Mouse (Mus musculus): ENCODE results near the gene Olfr420. TPM values are rescaled to one million over a fixed set of nuclear protein-coding genes. Genes with fewer than 3 reads are reported as not detected.

Olfr420 gene
- not detected for total RNA-seq (2018; cell fraction: chromatin; rRNA removed)
- total RNA-seq (2018; cell fraction: cytosol; rRNA removed) = not detected
- not detected for total RNA-seq (2018; cell fraction: nucleus; rRNA removed)
- not detected in 3 replicates for polyA plus RNA-seq (2018)

GRCm38 (mm10) chr1:174155333-174155732, at the start of gene Olfr420:
Gene Olfr420 (plus strand): TSS chr1:174155633.
- no peaks in the 10 kb centered on the region for H3K36me3 ChIP-seq (ENCODE audit: inconsistent target)
- H3K4me3 ChIP-seq (ENCODE audit: inconsistent target) = no peak within 1 kb of the TSS
- no peaks in the 10 kb centered on the region for H3K79me2 ChIP-seq (ENCODE audit: inconsistent target)
- no peak within 1 kb of the TSS for H3K27ac ChIP-seq
- WGBS (ENCODE audit: missing documents) = 100% methylated on average over 1 of the region's 1 CpGs

DNA sequence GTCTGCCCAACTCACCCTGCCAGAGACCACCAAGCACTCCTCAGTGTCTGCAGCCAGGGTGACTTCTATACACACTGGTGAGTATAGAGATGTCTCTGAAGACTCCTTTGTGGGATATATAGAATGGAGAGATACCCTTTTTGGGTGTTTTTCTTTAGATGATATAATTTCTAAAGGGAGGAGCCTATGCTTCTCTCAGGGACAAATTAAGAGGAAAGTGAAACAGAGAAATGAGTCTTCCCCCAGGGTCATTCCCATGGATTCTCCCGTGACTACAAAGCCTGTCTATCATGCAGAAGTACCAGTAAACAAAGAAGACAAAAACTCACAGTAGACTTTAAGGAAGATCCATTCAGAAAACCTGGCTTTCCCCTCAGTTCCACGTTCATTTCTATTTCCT, 34.4 kb upstream of the Olfr420 start, which contains the start of gene Olfr231:
TSS of gene Olfr231 (minus strand) at position 101 of the 400 bp plus-strand sequence.
- 90% methylated on average over 2 of the region's 2 CpGs for WGBS (ENCODE audit: missing documents)
- Histone ChIP-seq H3K36me3 (ENCODE audit: inconsistent target) (no peaks in the 10 kb centered on the region), H3K4me3 (ENCODE audit: inconsistent target) (no peak within 1 kb of the TSS), H3K27ac (no peak within 1 kb of the TSS), H3K79me2 (ENCODE audit: inconsistent target) (no peaks in the 10 kb centered on the region)

GRCm38 (mm10) chr1:174131217-174131616, 24.2 kb upstream of the Olfr420 start, which contains the start of gene Olfr424:
Gene Olfr424 (plus strand): TSS chr1:174131517.
- Histone ChIP-seq H3K79me2 (ENCODE audit: inconsistent target) (no peaks in the 10 kb centered on the region), H3K27ac (no peak within 1 kb of the TSS), H3K4me3 (ENCODE audit: inconsistent target) (no peak within 1 kb of the TSS), H3K36me3 (ENCODE audit: inconsistent target) (no peaks in the 10 kb centered on the region)
- WGBS (ENCODE audit: missing documents) = 90% methylated on average over 3 of the region's 3 CpGs

- WGBS (ENCODE audit: missing documents) = 90% methylated on average over 3 of the region's 3 CpGs
- Histone ChIP-seq H3K79me2 (ENCODE audit: inconsistent target) (no peaks in the 10 kb centered on the region), H3K4me3 (ENCODE audit: inconsistent target) (no peak overlapping the region)
Measured at GRCm38 (mm10) chr1:174131999-174132398, 23.4 kb upstream of the Olfr420 start.

DNA sequence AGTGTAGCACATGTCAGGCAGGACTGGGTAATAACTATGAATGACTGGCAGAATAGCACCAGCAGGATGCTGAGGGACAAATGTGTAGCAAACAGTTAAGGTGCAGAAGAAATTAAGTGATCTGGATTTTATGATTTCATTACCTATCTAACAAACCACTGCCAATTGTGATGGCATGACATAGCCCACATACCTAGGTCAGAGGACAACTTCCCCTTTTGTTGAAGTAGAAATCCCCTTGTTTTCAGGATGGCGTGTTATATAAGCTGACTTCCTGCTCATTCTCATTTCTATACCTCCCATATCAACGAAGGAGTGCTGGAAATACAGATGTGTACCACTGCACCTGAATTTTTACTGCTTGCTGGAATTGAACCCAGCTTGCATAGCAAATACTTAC, 14.0 kb upstream of the Olfr420 start:
- WGBS (ENCODE audit: missing documents) = 0% methylated on average over 2 of the region's 2 CpGs
- no peak overlapping the region for H3K4me3 ChIP-seq (ENCODE audit: inconsistent target)

More at GRCm38 (mm10) chr1:174131999-174132398, 23.4 kb upstream of the Olfr420 start:
- no peak overlapping the region for H3K27ac ChIP-seq
- H3K36me3 ChIP-seq (ENCODE audit: inconsistent target) = no peaks in the 10 kb centered on the region

GRCm38 (mm10) chr1:174146696-174147095, 8.7 kb upstream of the Olfr420 start:
- Histone ChIP-seq H3K27ac (no peak overlapping the region), H3K36me3 (ENCODE audit: inconsistent target) (no peaks in the 10 kb centered on the region), H3K79me2 (ENCODE audit: inconsistent target) (no peaks in the 10 kb centered on the region), H3K4me3 (ENCODE audit: inconsistent target) (no peak overlapping the region)
- WGBS (ENCODE audit: missing documents) = 100% methylated on average over 1 of the region's 1 CpGs

More for the DNA sequence above, 14.0 kb upstream of the Olfr420 start:
- no peak overlapping the region for H3K27ac ChIP-seq
- no peaks in the 10 kb centered on the region for H3K36me3 ChIP-seq (ENCODE audit: inconsistent target)
- H3K79me2 ChIP-seq (ENCODE audit: inconsistent target) = no peaks in the 10 kb centered on the region

DNA sequence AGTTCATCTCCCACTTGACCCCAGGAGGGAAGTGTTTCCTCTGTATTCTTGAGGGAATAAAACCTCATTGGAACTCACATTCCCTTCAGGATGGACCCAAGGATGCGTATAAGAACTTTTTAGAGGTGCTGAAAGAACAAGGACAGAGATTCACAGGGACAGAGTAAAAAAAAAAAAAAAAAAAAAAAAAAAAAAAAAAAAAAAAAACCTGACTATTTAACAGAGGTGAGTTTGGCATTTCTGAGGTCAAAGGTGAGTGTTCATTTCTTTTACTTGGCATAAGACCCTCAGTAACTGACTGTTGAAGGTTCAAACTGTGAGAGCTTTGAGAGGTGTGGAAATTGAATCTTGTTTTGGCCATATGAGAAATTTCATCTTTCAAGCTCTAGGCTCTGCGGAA, 6.1 kb upstream of the Olfr420 start:
- Histone ChIP-seq H3K27ac (no peak overlapping the region), H3K79me2 (ENCODE audit: inconsistent target) (no peaks in the 10 kb centered on the region), H3K4me3 (ENCODE audit: inconsistent target) (no peak overlapping the region), H3K36me3 (ENCODE audit: inconsistent target) (no peaks in the 10 kb centered on the region)
- 94% methylated on average over 2 of the region's 2 CpGs for WGBS (ENCODE audit: missing documents)

- no peak overlapping the region for H3K27ac ChIP-seq
- 100% methylated on average over 3 of the region's 3 CpGs for WGBS (ENCODE audit: missing documents)
- H3K4me3 ChIP-seq (ENCODE audit: inconsistent target) = no peak overlapping the region
Measured at GRCm38 (mm10) chr1:174157622-174158021, 2.2 kb downstream of the Olfr420 start.

DNA sequence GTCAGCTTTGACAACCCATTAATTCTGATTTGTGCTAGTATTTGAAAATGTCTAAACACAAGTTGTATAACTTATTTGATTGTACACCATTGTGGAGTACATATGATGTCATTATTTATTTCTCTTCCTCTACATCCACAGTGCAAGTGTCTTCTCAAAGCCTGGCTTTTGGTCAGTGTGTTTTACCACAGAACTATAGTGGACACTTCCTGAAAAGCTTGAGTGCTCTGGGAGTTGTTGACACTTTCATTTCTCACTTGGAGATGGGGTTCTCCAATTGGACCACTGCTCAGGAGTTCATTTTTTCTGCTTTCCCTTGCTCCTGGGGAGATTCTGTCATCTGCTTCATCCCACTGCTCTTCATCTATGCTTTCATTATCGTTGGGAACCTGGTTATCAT, 3.1 kb downstream of the Olfr420 start:
- WGBS (ENCODE audit: missing documents) = 92% methylated on average over 1 of the region's 1 CpGs
- no peaks in the 10 kb centered on the region for H3K79me2 ChIP-seq (ENCODE audit: inconsistent target)
- H3K27ac ChIP-seq = no peak overlapping the region
- H3K4me3 ChIP-seq (ENCODE audit: inconsistent target) = no peak overlapping the region
- no peaks in the 10 kb centered on the region for H3K36me3 ChIP-seq (ENCODE audit: inconsistent target)

More at GRCm38 (mm10) chr1:174157622-174158021, 2.2 kb downstream of the Olfr420 start:
- no peaks in the 10 kb centered on the region for H3K36me3 ChIP-seq (ENCODE audit: inconsistent target)
- H3K79me2 ChIP-seq (ENCODE audit: inconsistent target) = no peaks in the 10 kb centered on the region

DNA sequence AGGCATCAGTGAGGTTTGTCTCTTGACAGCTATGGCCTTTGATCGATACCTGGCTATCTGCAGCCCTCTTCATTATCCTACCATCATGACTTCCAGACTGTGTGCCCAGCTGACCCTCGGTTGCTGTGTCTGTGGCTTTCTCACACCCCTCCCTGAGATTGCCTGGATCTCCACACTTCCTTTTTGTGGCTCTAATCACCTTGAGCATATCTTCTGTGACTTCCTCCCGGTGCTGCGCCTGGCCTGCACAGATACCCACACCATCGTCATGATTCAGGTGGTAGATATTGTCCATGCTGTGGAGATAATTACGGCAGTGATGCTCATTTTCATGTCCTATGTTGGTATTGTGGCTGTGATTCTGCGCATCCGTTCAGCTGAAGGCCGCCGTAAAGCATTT, 3.7 kb downstream of the Olfr420 start:
- no peaks in the 10 kb centered on the region for H3K36me3 ChIP-seq (ENCODE audit: inconsistent target)
- no peak overlapping the region for H3K4me3 ChIP-seq (ENCODE audit: inconsistent target)
- 37% methylated on average over 10 of the region's 10 CpGs for WGBS (ENCODE audit: missing documents)
- H3K27ac ChIP-seq = no peak overlapping the region
- no peaks in the 10 kb centered on the region for H3K79me2 ChIP-seq (ENCODE audit: inconsistent target)

DNA sequence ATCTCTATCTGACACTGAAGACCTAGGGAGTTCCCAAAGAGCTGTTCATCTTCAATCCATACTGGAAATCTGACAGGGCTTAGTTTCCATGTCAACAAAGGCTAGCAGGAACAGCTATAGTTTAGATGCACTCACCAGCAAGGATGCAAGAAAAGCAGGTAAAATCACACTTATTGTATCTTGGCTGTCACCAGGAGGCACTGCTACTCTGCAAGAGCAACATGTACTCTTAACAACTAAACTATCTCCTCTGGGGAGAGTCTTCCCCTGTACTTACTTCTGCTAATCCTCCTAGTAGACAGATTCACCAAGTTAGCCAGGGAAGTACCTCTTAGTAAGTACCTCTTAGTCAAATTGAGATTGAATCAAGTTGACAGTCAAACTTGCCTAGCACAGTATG, 13.6 kb downstream of the Olfr420 start:
- H3K4me3 ChIP-seq (ENCODE audit: inconsistent target) = no peak overlapping the region
- H3K79me2 ChIP-seq (ENCODE audit: inconsistent target) = no peaks in the 10 kb centered on the region
- H3K27ac ChIP-seq = no peak overlapping the region
- H3K36me3 ChIP-seq (ENCODE audit: inconsistent target) = no peaks in the 10 kb centered on the region

DNA sequence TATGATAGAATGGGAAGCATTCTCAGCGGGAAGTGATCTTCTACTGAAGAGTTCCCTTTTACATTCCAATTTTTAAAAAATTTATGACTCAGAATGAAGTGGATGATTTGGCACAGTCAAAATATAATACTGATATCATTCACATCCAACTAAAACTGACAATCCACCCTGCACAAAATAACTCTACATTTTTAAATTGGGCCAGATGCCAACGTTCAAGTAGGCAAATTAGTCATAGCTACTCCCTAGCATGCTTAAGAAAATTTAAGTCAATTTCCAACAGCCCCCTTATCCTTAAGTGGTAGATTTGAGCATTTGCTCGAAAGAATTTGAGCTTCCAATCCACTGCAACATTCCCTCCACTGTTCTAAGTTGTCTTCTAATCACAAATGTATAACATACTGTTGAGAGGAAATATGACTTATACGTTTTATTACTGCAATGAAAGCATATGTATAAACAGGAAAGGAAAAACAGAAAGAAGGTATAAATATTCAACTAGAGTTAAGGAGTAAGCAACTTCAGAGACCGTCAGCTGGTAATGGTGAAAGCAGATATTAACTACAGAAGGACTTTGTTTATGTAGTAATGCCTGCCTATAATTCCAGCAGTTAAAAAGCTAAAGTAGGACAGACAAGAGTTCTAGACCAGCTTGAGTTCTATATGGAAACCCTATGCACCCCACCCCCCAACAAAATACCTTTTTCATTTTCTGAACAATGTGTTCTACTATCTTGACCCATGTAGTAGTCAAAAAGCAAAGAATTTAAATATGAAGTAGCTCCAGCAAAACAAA, 15.5 kb downstream of the Olfr420 start:
- H3K27ac ChIP-seq = no peak overlapping the region
- no peaks in the 10 kb centered on the region for H3K36me3 ChIP-seq (ENCODE audit: inconsistent target)
- WGBS (ENCODE audit: missing documents) = 86% methylated on average over 5 of the region's 5 CpGs
- H3K4me3 ChIP-seq (ENCODE audit: inconsistent target) = no peak overlapping the region
- no peaks in the 10 kb centered on the region for H3K79me2 ChIP-seq (ENCODE audit: inconsistent target)

- Histone ChIP-seq H3K27ac (no peak overlapping the region), H3K36me3 (ENCODE audit: inconsistent target) (no peaks in the 10 kb centered on the region), H3K4me3 (ENCODE audit: inconsistent target) (no peak overlapping the region), H3K79me2 (ENCODE audit: inconsistent target) (no peaks in the 10 kb centered on the region)
- 92% methylated on average over 2 of the region's 2 CpGs for WGBS (ENCODE audit: missing documents)
Measured at GRCm38 (mm10) chr1:174171537-174171936, 16.1 kb downstream of the Olfr420 start.

- H3K4me3 ChIP-seq (ENCODE audit: inconsistent target) = no peak within 1 kb of the TSS
- no peaks in the 10 kb centered on the region for H3K79me2 ChIP-seq (ENCODE audit: inconsistent target)
- no peaks in the 10 kb centered on the region for H3K36me3 ChIP-seq (ENCODE audit: inconsistent target)
- no peak within 1 kb of the TSS for H3K27ac ChIP-seq
- WGBS (ENCODE audit: missing documents) = 49% methylated on average over 3 of the region's 3 CpGs
Measured at GRCm38 (mm10) chr1:174172605-174173004, 17.2 kb downstream of the Olfr420 start, which contains the start of gene Spta1. Gene Spta1 (plus strand): TSS chr1:174172776.

DNA sequence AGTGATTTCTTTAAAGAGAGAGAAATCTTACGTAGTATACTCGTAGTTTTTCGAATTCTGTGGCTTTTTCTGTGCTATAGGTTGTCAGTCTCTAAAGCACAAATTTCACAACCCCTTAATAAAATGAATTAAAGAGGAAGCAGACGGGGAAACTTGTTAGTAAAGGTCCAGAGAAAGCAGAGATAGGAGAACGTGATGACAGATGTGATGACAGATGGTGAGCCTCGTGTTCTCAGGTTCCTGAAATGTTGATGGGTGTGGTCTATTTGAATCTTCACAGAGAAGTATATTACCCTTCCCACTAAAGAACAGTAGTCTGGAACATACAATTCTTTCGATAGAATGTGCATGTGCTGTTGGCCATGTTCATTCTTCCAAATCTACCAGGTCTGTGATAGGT, 49.3 kb downstream of the Olfr420 start:
- H3K4me3 ChIP-seq (ENCODE audit: inconsistent target) = no peak overlapping the region
- no peaks in the 10 kb centered on the region for H3K36me3 ChIP-seq (ENCODE audit: inconsistent target)
- no peaks in the 10 kb centered on the region for H3K79me2 ChIP-seq (ENCODE audit: inconsistent target)
- 21% methylated on average over 7 of the region's 7 CpGs for WGBS (ENCODE audit: missing documents)
- H3K27ac ChIP-seq = no peak overlapping the region
